Mouse (Mus musculus): ENCODE data around the gene Syngr1.

GRCm38 (mm10) chr15:80070095-80070644 is 21.0 kb upstream of the Syngr1 start:
- TF ChIP-seq CTCF (IDR thresholded peaks at IDR 0.05; ENCODE audit: borderline replicate concordance, insufficient read depth, low read length) (no peak), POLR2A (IDR thresholded peaks at IDR 0.05; ENCODE audit: low read depth, low read length) (no peak)

Measured in embryonic fibroblast, embryonic 13.5 days (primary cell).